Mouse (Mus musculus): ENCODE measurements at regions not wholly inside any gene's neighbourhood (a gene's known extent, or its start where the extent isn't known, plus 50 kb on each side); places are given as distances from the start of the nearest gene placed in this dataset.
A peak's percentile ranks its signal among the peaks of the same experiment; 100 is the strongest.
"Not testable (repeated sequence)": the region's sequence is repeated elsewhere in the genome, so short reads cannot be mapped to it uniquely, and the experiment has no call there.

GRCm38 (mm10) chr9:90618154-90618553, 347.6 kb upstream of the Tbc1d2b start:
- DNase-seq (ENCODE audit: low read depth): no peak

GRCm38 (mm10) chr9:90597894-90598293, 327.3 kb upstream of the Tbc1d2b start:
- no peak for DNase-seq (ENCODE audit: low read depth)

GRCm38 (mm10) chr9:90556742-90557141, 286.1 kb upstream of the Tbc1d2b start:
- DNase-seq (ENCODE audit: low read depth): no peak

GRCm38 (mm10) chr9:90556216-90556615, 285.6 kb upstream of the Tbc1d2b start:
- DNase-seq (ENCODE audit: low read depth): no peak

- DNase-seq (ENCODE audit: low read depth): no peak
These were observed 277.3 kb upstream of the Tbc1d2b start for GRCm38 (mm10) chr9:90547931-90548330.

- DNase-seq (ENCODE audit: low read depth): no peak
These were observed 276.1 kb upstream of the Tbc1d2b start for GRCm38 (mm10) chr9:90546720-90547119.

GRCm38 (mm10) chr9:90537683-90538082, 267.1 kb upstream of the Tbc1d2b start:
- not testable (repeated sequence) for DNase-seq (ENCODE audit: low read depth)

GRCm38 (mm10) chr9:90533372-90533771, 262.8 kb upstream of the Tbc1d2b start:
- no peak for DNase-seq (ENCODE audit: low read depth)

GRCm38 (mm10) chr9:90521186-90521585, 250.6 kb upstream of the Tbc1d2b start:
- no peak for DNase-seq (ENCODE audit: low read depth)

- DNase-seq (ENCODE audit: low read depth): no peak
These were observed 224.3 kb upstream of the Tbc1d2b start for GRCm38 (mm10) chr9:90494888-90495287.

- no peak for DNase-seq (ENCODE audit: low read depth)
These were observed 220.1 kb upstream of the Tbc1d2b start for GRCm38 (mm10) chr9:90490561-90491152.

GRCm38 (mm10) chr9:90450579-90450978, 180.0 kb upstream of the Tbc1d2b start:
- no peak for DNase-seq (ENCODE audit: low read depth)

GRCm38 (mm10) chr9:90446957-90447356, 176.4 kb upstream of the Tbc1d2b start:
- DNase-seq (ENCODE audit: low read depth): peak; percentile 59

GRCm38 (mm10) chr9:90434902-90435301, 164.3 kb upstream of the Tbc1d2b start:
- peak; percentile 8 for DNase-seq (ENCODE audit: low read depth)

- peak; percentile 91 for DNase-seq (ENCODE audit: low read depth)
These were observed 160.3 kb upstream of the Tbc1d2b start for GRCm38 (mm10) chr9:90430898-90431297.

- DNase-seq (ENCODE audit: low read depth): peak; percentile 10
These were observed 151.1 kb upstream of the Tbc1d2b start for GRCm38 (mm10) chr9:90421662-90422061.

- DNase-seq (ENCODE audit: low read depth): no peak
These were observed 149.3 kb upstream of the Tbc1d2b start for GRCm38 (mm10) chr9:90419762-90420541.

GRCm38 (mm10) chr9:90408789-90409188, 138.2 kb upstream of the Tbc1d2b start:
- peak; percentile 56 for DNase-seq (ENCODE audit: low read depth)

- DNase-seq (ENCODE audit: low read depth): no peak
These were observed 137.0 kb upstream of the Tbc1d2b start for GRCm38 (mm10) chr9:90407573-90407972.

GRCm38 (mm10) chr9:90388401-90388800, 117.8 kb upstream of the Tbc1d2b start:
- no peak for DNase-seq (ENCODE audit: low read depth)

GRCm38 (mm10) chr9:90385047-90385446, 114.4 kb upstream of the Tbc1d2b start:
- DNase-seq (ENCODE audit: low read depth): no peak

GRCm38 (mm10) chr9:90380099-90380498, 109.5 kb upstream of the Tbc1d2b start:
- no peak for DNase-seq (ENCODE audit: low read depth)

GRCm38 (mm10) chr9:90369568-90369967, 99.0 kb upstream of the Tbc1d2b start:
- no peak for DNase-seq (ENCODE audit: low read depth)

GRCm38 (mm10) chr9:90367745-90368144, 97.1 kb upstream of the Tbc1d2b start:
- no peak for DNase-seq (ENCODE audit: low read depth)
